In genomic region chr11:85739266-85739977, GRCm38 (mm10) we compare ENCODE assay signal across 10 mouse cellular contexts.
DNase-seq lines count a peak whose midpoint lies in the region; ATAC-seq and TF ChIP-seq lines count a peak whose summit lies in the region.
"Had no signal": no experiment of that assay in that cellular context is flagged by ENCODE, and none has a peak within 500 bp of the region (broad histone marks: within the 10 kb centered on the region; RNA-seq: fewer than 3 reads in every experiment).

No protein-coding gene starts in this region.

- H3K9ac ChIP-seq in kidney, embryonic 16.5 days (replicated peaks; ENCODE audit: low read length) = no peak overlapping the region
- H3K9ac ChIP-seq in embryonic facial prominence, embryonic 14.5 days (ENCODE audit: low read depth, low read length) = no peak overlapping the region
- no peak overlapping the region for H3K9ac ChIP-seq in hindbrain, embryonic 11.5 days (ENCODE audit: low read depth, low read length)

- no peaks in the 10 kb centered on the region for H3K36me3 ChIP-seq in kidney, embryonic 16.5 days (ENCODE audit: insufficient read depth, low read length)
- no peaks in the 10 kb centered on the region for H3K36me3 ChIP-seq in kidney, adult 2 months (ENCODE audit: control insufficient read depth, insufficient read depth, low read length)
- H3K36me3 ChIP-seq in embryonic facial prominence, embryonic 14.5 days (ENCODE audit: control insufficient read depth, insufficient read depth, low read length) = no peaks in the 10 kb centered on the region
- no peaks in the 10 kb centered on the region for H3K36me3 ChIP-seq in myocyte (ENCODE audit: control insufficient read depth, insufficient read depth)
- H3K36me3 ChIP-seq in hindbrain, embryonic 11.5 days (ENCODE audit: control insufficient read depth, insufficient read depth, low read length) = no peaks in the 10 kb centered on the region

- H3K4me2 ChIP-seq in kidney, embryonic 16.5 days (replicated peaks; ENCODE audit: low read depth, low read length) = no peak overlapping the region
- H3K4me2 ChIP-seq in embryonic facial prominence, embryonic 14.5 days (ENCODE audit: low read depth, low read length) = no peak overlapping the region
- H3K4me2 ChIP-seq in myocyte (ENCODE audit: low read depth) = peak overlapping the region; percentile 70
- H3K4me2 ChIP-seq in hindbrain, embryonic 11.5 days (replicated peaks; ENCODE audit: low read depth, low read length) = no peak overlapping the region

- H3K79me2 ChIP-seq in myocyte (ENCODE audit: control insufficient read depth, insufficient read depth) = no peaks in the 10 kb centered on the region

- no peaks in the 10 kb centered on the region for H3K27me3 ChIP-seq in kidney, embryonic 16.5 days (ENCODE audit: insufficient read depth, low read length)
- no peaks in the 10 kb centered on the region for H3K27me3 ChIP-seq in kidney, adult 2 months (replicated peaks; ENCODE audit: control insufficient read depth, insufficient read depth, low read length)
- no peaks in the 10 kb centered on the region for H3K27me3 ChIP-seq in embryonic facial prominence, embryonic 14.5 days (replicated peaks; ENCODE audit: control insufficient read depth, insufficient read depth, low read length)
- H3K27me3 ChIP-seq in myocyte (ENCODE audit: control insufficient read depth, insufficient read depth, insufficient read length) = no peaks in the 10 kb centered on the region
- H3K27me3 ChIP-seq in hindbrain, embryonic 11.5 days (ENCODE audit: control insufficient read depth, insufficient read depth, low read length) = no peaks in the 10 kb centered on the region

- peak overlapping the region; percentile 31 for H3K27ac ChIP-seq in kidney, embryonic 16.5 days (ENCODE audit: low read length)
- H3K27ac ChIP-seq in kidney, adult 2 months (ENCODE audit: insufficient read depth, low read depth, low read length) = no peak overlapping the region
- peak overlapping the region; percentile 2 for H3K27ac ChIP-seq in embryonic facial prominence, embryonic 14.5 days (replicated peaks; ENCODE audit: low read depth, low read length)
- no peak overlapping the region for H3K27ac ChIP-seq in hindbrain, embryonic 11.5 days (ENCODE audit: low read depth, low read length)

- peak; percentile 50 for ATAC-seq in kidney, embryonic 16.5 days (ENCODE audit: low FRiP score, low TSS enrichment)
- ATAC-seq in embryonic facial prominence, embryonic 14.5 days (ENCODE audit: low read depth) = peak; percentile 80; the same call in 1 of the 2 replicates
- ATAC-seq in hindbrain, embryonic 11.5 days (ENCODE audit: low FRiP score) = no peak
- ATAC-seq: forebrain, embryonic 14.5 days had no signal

- H3K9me3 ChIP-seq in kidney, embryonic 16.5 days (ENCODE audit: low read length) = no peaks in the 10 kb centered on the region
- H3K9me3 ChIP-seq in embryonic facial prominence, embryonic 14.5 days (ENCODE audit: control insufficient read depth, low read length) = no peaks in the 10 kb centered on the region
- no peaks in the 10 kb centered on the region for H3K9me3 ChIP-seq in hindbrain, embryonic 11.5 days (ENCODE audit: control insufficient read depth, low read length)

- no peak for TF ChIP-seq CTCF in kidney, adult 2 months (conservative IDR thresholded peaks at IDR 0.05; ENCODE audit: insufficient read depth, insufficient read length, low read depth, low read length)

- no peak overlapping the region for H3K4me3 ChIP-seq in kidney, embryonic 16.5 days (ENCODE audit: low read length)
- H3K4me3 ChIP-seq in kidney, adult 2 months (ENCODE audit: insufficient read depth, low read depth, low read length) = no peak overlapping the region
- H3K4me3 ChIP-seq in embryonic facial prominence, embryonic 14.5 days (ENCODE audit: low read depth, low read length) = no peak overlapping the region
- no peak overlapping the region for H3K4me3 ChIP-seq in myocyte
- H3K4me3 ChIP-seq in hindbrain, embryonic 11.5 days (ENCODE audit: low read depth, low read length) = no peak overlapping the region

- 37% methylated on average over 6 of the region's 6 CpGs for WGBS in kidney, embryonic 16.5 days
- 69% methylated on average over 6 of the region's 6 CpGs for WGBS in kidney, adult 2 months
- WGBS in embryonic facial prominence, embryonic 14.5 days = 39% methylated on average over 6 of the region's 6 CpGs
- WGBS in hindbrain, embryonic 11.5 days = 65% methylated on average over 6 of the region's 6 CpGs

- no peak for DNase-seq in kidney, adult 2 months
- DNase-seq in embryonic facial prominence, embryonic 14.5 days (ENCODE audit: low spot score) = peak; percentile 81
- DNase-seq in layer of hippocampus, adult 9-11 months = peak; percentile 63
- DNase-seq in Muller cell, postnatal 12 days (ENCODE audit: inconsistent ontology term) = no peak
- DNase-seq in embryo, embryonic 10.5 days (ENCODE audit: low spot score) = no peak
- no peak for DNase-seq in hindbrain, embryonic 11.5 days (ENCODE audit: low spot score)
- DNase-seq: thymus, adult 18-20 months had no signal

- peaks cover 49% of the 10 kb centered on the region for H3K4me1 ChIP-seq in kidney, embryonic 16.5 days (ENCODE audit: insufficient read depth, low read length)
- H3K4me1 ChIP-seq in kidney, adult 2 months (ENCODE audit: control insufficient read depth, insufficient read depth, low read length) = no peaks in the 10 kb centered on the region
- peaks cover 31% of the 10 kb centered on the region for H3K4me1 ChIP-seq in embryonic facial prominence, embryonic 14.5 days (ENCODE audit: control insufficient read depth, insufficient read depth, low read length)
- no peaks in the 10 kb centered on the region for H3K4me1 ChIP-seq in hindbrain, embryonic 11.5 days (replicated peaks; ENCODE audit: control insufficient read depth, insufficient read depth, low read length)

- no peak for TF ChIP-seq POLR2A in kidney, adult 2 months (IDR thresholded peaks at IDR 0.05; ENCODE audit: low read depth, low read length)
- TF ChIP-seq POLR2A in myocyte (IDR thresholded peaks at IDR 0.05; ENCODE audit: insufficient read length, low read depth) = no peak

- H3ac ChIP-seq in myocyte (ENCODE audit: control insufficient read depth, insufficient read length) = no peak overlapping the region

TF ChIP-seq in myocyte, 11 proteins besides CTCF, POLR2A, EP300 and RAD21:
- TF ChIP-seq MYOG (IDR thresholded peaks at IDR 0.05; ENCODE audit: control insufficient read depth in 1 of 3, insufficient read depth in 1 of 3, insufficient read length in 2 of 3, low read depth in 2 of 3) (peak in 2 of 3 experiments; percentile 88 to 91), CEBPB (IDR thresholded peaks at IDR 0.05; ENCODE audit: insufficient read depth, poor library complexity, severe bottlenecking) (0 out of 2 replicates have a peak, but pooled peaks have one; percentile 15), E2F4 (IDR thresholded peaks at IDR 0.05; ENCODE audit: insufficient read depth) (no peak), REST (IDR thresholded peaks at IDR 0.05; ENCODE audit: insufficient read depth, insufficient read length) (no peak), TCF12 (IDR thresholded peaks at IDR 0.05; ENCODE audit: insufficient read depth, poor library complexity, severe bottlenecking) (peak; percentile 87), MYOD1 (IDR thresholded peaks at IDR 0.05; ENCODE audit: control insufficient read depth in 1 of 3, insufficient read length in 2 of 3, low read depth in 2 of 3) (peak; percentile 93 to 99 (median 97)), TCF3 (IDR thresholded peaks at IDR 0.05; ENCODE audit: insufficient read length, low read depth) (peak; percentile 38)

Comparison
In these comparisons a context has a peak if more than half of its experiments do, and no peak if none do; other contexts are left out.
1. H3K27ac ChIP-seq: peak in kidney, embryonic 16.5 days (single experiment) and embryonic facial prominence, embryonic 14.5 days (single experiment); none in kidney, adult 2 months (single experiment) and hindbrain, embryonic 11.5 days (single experiment).
2. DNase-seq: peak in embryonic facial prominence, embryonic 14.5 days (single experiment) and layer of hippocampus, adult 9-11 months (single experiment); none in kidney, adult 2 months (single experiment), Muller cell, postnatal 12 days (single experiment), embryo, embryonic 10.5 days (single experiment) and hindbrain, embryonic 11.5 days (single experiment).